Mouse (Mus musculus) stomach, postnatal 0 days (tissue): ENCODE data around the gene Fau. TPM values are rescaled to one million over a fixed set of nuclear protein-coding genes. Genes with fewer than 3 reads are reported as not detected.

ENCODE experiments used
- ATAC-seq: fragments of 200-750 bp; cut with Nextera tagmentation; 2 replicates; pipeline ENCODE4 v1.8.0; 2017; ENCODE audit not compliant: low FRiP score, low TSS enrichment
- DNase-seq: peaks from one replicate; pipeline ENCODE4 v3.0.0-alpha.2; 2016; ENCODE audit warnings: low spot score
- H3K27ac ChIP-seq: fragments of 300-500 bp; sonication (generic); replicated peaks from 2 replicates; pipeline ENCODE4 v1.5.1; 2014; ENCODE audit warnings: mild to moderate bottlenecking, control low read depth
- H3K27me3 ChIP-seq: fragments of 300-500 bp; sonication (generic); 2 replicates; pipeline ENCODE4 v1.6.1; 2014; ENCODE audit warnings: low read length; ENCODE audit not compliant: control insufficient read depth, insufficient read depth
- H3K36me3 ChIP-seq: fragments of 300-500 bp; sonication (generic); 2 replicates; pipeline ENCODE4 v1.6.1; 2014; ENCODE audit warnings: low read length, mixed read lengths; ENCODE audit not compliant: control insufficient read depth, insufficient read depth
- H3K4me1 ChIP-seq: fragments of 300-500 bp; sonication (generic); replicated peaks from 2 replicates; pipeline ENCODE4 v1.6.1; 2014; ENCODE audit warnings: antibody characterized with exemption; ENCODE audit not compliant: control insufficient read depth, insufficient read depth
- H3K4me2 ChIP-seq: fragments of 300-500 bp; sonication (generic); replicated peaks from 2 replicates; pipeline ENCODE4 v1.6.1; 2014; ENCODE audit warnings: low read depth, mild to moderate bottlenecking, control low read depth, moderate library complexity
- H3K4me3 ChIP-seq: fragments of 300-500 bp; sonication (generic); 2 replicates; pipeline ENCODE4 v1.5.1; 2014; ENCODE audit warnings: low read depth, low read length, control low read depth
- H3K9ac ChIP-seq: fragments of 300-500 bp; sonication (generic); 2 replicates; pipeline ENCODE4 v1.6.1; 2014; ENCODE audit warnings: mild to moderate bottlenecking, low read length, control low read depth, mixed read lengths
- H3K9me3 ChIP-seq: fragments of 300-500 bp; sonication (generic); 2 replicates; pipeline ENCODE4 v1.6.1; 2016; ENCODE audit warnings: low read length; ENCODE audit not compliant: control insufficient read depth
- CTCF ChIP-seq: IDR thresholded peaks from 2 replicates; pipeline ENCODE4 v1.5.1; 2016; ENCODE audit warnings: antibody characterized with exemption, low read depth, mild to moderate bottlenecking, moderate library complexity
- EP300 ChIP-seq: optimal IDR thresholded peaks from 2 replicates; pipeline ENCODE3; 2016; ENCODE audit warnings: antibody characterized with exemption
- WGBS: fragments of 180-500 bp; shearing (Covaris S2); extraction: QIAGEN DNeasy Blood & Tissue Kit; methylation state at CpG from one replicate; pipeline ENCODE4 v1.1.7; 2014; 5-methylcytosine and 5-hydroxymethylcytosine counted together
- polyA plus RNA-seq: library from polyadenylated mRNA; unstranded; fragments of >200 nt; fragmentation: Nextera tagmentation; extraction: Ambion mirVana; gene quantifications from 2 replicates; pipeline ENCODE4 v1.2.1, GENCODE M21; 2015

The Fau gene
- polyA plus RNA-seq, 1 experiment from 2014 or later = 857 TPM

DNA sequence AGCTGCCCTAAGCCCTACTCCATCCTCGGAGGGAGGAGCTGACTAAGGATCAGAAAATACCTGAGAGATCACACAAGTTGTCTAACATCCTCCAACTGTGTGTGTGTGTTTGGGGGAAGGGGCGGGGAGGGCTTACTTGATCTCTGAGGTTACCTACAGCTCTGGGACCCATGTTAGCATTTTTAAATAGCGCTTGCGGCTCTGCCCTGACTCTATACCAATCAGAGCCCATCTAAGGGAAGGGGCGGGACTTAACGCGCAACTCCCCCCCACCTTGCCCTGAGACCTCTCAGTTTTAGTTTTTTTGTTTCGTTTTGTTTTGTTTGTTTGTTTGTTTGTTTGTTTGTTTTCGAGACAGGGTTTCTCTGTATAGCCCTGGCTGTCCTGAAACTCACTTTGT, 28.2 kb upstream of the Fau start:
- TF ChIP-seq CTCF = no peak
- TF ChIP-seq EP300 = no peak
- Histone ChIP-seq H3K36me3 (no peaks in the 10 kb centered on the region), H3K27ac (no peak overlapping the region), H3K4me1 (no peaks in the 10 kb centered on the region), H3K4me2 (no peak overlapping the region), H3K9ac (no peak overlapping the region), H3K9me3 (no peaks in the 10 kb centered on the region), H3K27me3 (no peaks in the 10 kb centered on the region), H3K4me3 (no peak overlapping the region)
- no peak for ATAC-seq
- 75% methylated on average over 9 of the region's 9 CpGs for WGBS
- DNase-seq = no peak

DNA sequence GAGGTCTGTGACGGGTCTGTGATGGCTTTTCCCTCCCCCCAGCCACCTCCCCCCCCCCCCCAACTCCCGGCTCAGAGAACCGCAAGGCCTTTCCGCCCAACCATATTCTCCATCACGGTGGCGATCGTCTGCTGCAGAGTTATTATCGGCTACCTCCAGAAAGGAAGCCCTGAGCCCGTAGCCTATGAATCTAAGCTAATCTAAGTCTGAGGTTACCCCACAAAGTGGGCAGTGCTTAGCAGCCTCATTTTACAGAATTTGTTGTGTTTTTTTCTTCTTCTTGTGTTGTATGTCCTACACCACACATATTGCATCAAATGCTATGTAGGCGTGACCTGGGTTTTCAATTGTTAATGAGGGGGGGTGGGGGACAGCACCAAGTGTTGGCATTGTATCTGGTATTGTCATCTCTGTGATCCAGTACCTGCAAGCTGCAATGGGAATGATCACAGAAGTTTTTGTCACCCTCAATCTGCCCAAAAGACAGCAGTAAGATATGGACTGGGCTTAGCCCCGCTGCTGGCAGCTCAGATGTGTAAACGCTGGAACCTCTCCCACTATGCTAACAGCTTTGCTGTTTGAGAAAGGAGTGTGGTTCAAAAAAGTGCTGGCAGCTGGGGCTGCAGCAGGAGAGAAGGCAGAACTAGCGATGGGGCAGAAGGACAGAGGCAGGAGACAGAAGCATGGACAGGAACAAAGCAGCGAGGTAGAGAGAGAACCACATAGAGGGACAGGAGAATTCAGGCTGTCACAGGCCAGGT, 26.9 kb upstream of the Fau start:
- Histone ChIP-seq H3K27me3 (no peaks in the 10 kb centered on the region), H3K4me2 (no peak overlapping the region), H3K4me3 (no peak overlapping the region), H3K27ac (no peak overlapping the region), H3K36me3 (no peaks in the 10 kb centered on the region), H3K4me1 (no peaks in the 10 kb centered on the region), H3K9ac (no peak overlapping the region), H3K9me3 (no peaks in the 10 kb centered on the region)
- ATAC-seq (peak; percentile 40; the same call in 1 of the 2 replicates), DNase-seq (peak; percentile 41)
- no peak for TF ChIP-seq CTCF
- no peak for TF ChIP-seq EP300
- WGBS = 58% methylated on average over 14 of the region's 14 CpGs

DNA sequence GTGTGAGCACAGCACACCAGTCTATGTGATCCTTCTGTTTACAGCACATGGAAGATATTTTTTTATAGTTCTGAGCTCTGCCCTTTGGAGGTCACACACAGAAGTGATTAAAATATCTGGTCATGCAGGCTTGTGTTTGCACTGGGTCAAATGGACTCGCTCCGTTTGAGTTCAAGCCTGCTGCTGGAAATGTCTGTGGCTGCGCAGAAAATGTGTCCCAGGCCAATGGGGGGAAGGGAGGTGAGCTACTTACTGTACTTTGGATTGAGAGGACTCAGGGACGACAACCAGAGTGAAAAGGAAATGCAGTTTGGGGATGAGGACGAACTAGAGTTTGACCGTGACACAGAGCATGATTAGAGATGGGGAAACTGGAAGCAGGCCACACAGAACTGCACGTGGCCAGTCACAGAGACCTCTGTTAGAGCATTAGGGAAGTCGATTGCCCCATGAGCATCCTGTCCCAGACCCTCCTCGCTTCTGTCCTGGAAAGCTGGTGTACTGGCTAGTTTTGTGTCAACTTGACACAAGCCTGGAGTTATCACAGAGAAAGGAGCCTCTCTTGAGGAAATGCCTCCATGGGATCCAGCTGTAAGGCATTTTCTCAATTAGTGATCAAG, 21.6 kb upstream of the Fau start:
- no peak for DNase-seq
- no peak for TF ChIP-seq CTCF
- TF ChIP-seq EP300 = no peak
- no peak overlapping the region for H3K9ac ChIP-seq
- no peaks in the 10 kb centered on the region for H3K9me3 ChIP-seq
- H3K4me3 ChIP-seq = no peak overlapping the region
- no peak overlapping the region for H3K4me2 ChIP-seq
- 61% methylated on average over 9 of the region's 9 CpGs for WGBS
- no peaks in the 10 kb centered on the region for H3K36me3 ChIP-seq
- ATAC-seq = 0 out of 2 replicates have a peak, but pooled peaks have one; percentile 24
- H3K4me1 ChIP-seq = no peaks in the 10 kb centered on the region
- H3K27me3 ChIP-seq = no peaks in the 10 kb centered on the region
- H3K27ac ChIP-seq = no peak overlapping the region

DNA sequence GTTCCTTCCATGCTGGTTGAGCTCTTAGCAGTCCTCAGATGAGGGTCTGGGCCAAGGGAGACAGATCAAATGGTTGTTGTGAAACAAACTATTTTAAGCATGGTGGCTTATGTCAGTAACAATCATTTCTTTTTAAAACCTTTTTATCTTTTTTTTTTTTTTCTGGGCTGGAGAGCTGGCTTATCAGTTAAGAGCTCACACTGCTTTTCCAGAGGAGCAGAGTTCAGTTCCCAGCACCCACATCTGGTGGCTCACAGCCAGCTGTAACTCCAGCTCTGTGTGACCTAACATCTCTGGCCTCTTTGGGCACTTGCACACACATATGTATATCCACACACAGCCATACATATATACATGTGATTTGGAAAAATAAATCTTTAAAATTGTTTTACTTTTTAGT, 19.9 kb upstream of the Fau start:
- no peak for ATAC-seq

DNA sequence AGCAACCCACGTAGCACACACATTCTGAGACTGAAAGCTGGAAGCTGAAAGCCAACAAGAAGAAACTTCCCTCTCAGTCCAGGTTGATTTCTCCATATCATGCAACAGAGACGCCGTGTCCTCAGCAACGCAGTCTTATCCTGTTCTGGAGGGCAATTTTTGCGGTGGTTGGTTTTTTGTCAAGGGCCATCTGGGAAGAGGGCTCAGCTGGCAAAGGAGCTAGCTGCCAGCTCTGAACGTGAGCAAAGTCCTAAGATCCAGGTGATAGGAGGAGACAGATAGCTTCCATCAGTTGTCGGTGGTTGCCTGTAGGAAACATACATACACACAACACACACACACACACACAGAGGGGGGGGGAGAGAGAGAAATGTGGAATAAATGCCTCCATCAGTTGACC, 19.3 kb upstream of the Fau start:
- WGBS = 78% methylated on average over 7 of the region's 7 CpGs

More for the DNA sequence above, 19.9 kb upstream of the Fau start:
- Histone ChIP-seq H3K9ac (no peak overlapping the region), H3K27me3 (no peaks in the 10 kb centered on the region), H3K27ac (no peak overlapping the region), H3K9me3 (no peaks in the 10 kb centered on the region), H3K4me1 (no peaks in the 10 kb centered on the region), H3K4me2 (no peak overlapping the region), H3K36me3 (no peaks in the 10 kb centered on the region), H3K4me3 (no peak overlapping the region)
- DNase-seq = no peak
- TF ChIP-seq CTCF (no peak), EP300 (no peak)

DNA sequence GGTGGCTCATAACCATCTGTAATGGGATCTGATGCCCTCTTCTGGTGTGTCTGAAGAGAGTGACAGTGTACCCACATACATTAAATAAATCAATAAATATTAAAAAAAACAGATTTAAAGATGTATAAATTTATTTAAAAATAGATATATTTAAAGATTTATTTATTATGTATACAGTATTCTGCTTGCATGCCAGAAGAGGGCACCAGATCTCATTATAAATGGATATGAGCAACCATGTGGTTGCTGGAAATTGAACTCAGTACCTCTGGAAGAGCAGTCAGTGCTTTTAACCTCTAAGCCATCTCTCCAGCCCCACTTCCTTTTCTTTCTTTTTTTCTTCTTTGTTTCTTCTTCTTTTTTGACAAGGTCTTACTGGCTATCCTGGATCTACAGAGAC, 17.6 kb upstream of the Fau start:
- no peaks in the 10 kb centered on the region for H3K4me1 ChIP-seq
- H3K9me3 ChIP-seq = no peaks in the 10 kb centered on the region
- TF ChIP-seq EP300 (no peak), CTCF (peak; percentile 35)
- DNase-seq (no peak), ATAC-seq (no peak)
- no peaks in the 10 kb centered on the region for H3K27me3 ChIP-seq
- H3K27ac ChIP-seq = no peak overlapping the region
- H3K4me3 ChIP-seq = no peak overlapping the region
- no peak overlapping the region for H3K9ac ChIP-seq
- no peaks in the 10 kb centered on the region for H3K36me3 ChIP-seq
- no peak overlapping the region for H3K4me2 ChIP-seq

More for the DNA sequence above, 19.3 kb upstream of the Fau start:
- H3K9ac ChIP-seq = no peak overlapping the region
- H3K36me3 ChIP-seq = no peaks in the 10 kb centered on the region
- H3K4me1 ChIP-seq = no peaks in the 10 kb centered on the region
- TF ChIP-seq EP300 (no peak), CTCF (no peak)
- H3K27ac ChIP-seq = no peak overlapping the region
- no peaks in the 10 kb centered on the region for H3K27me3 ChIP-seq
- ATAC-seq = no peak
- H3K4me2 ChIP-seq = no peak overlapping the region
- H3K4me3 ChIP-seq = no peak overlapping the region
- no peak for DNase-seq
- no peaks in the 10 kb centered on the region for H3K9me3 ChIP-seq
